Mouse (Mus musculus): Measurements from ENCODE around the gene Fetub.

GRCm38 (mm10) chr16:22937631-22938030, 19.5 kb downstream of the Fetub start:
- TF ChIP-seq POLR2A (IDR thresholded peaks at IDR 0.05; ENCODE audit: insufficient read depth, low read depth, low read length) (no peak), CTCF (IDR thresholded peaks at IDR 0.05; ENCODE audit: insufficient read depth, low read depth, low read length) (no peak)
